Mouse (Mus musculus): ENCODE measurements around the gene Wnt10a. TPM values are rescaled to one million over a fixed set of nuclear protein-coding genes. Genes with fewer than 3 reads are reported as not detected.

Gene Wnt10a
- polyA plus RNA-seq, 1 experiment from 2014 or later = 0.18 TPM

DNA sequence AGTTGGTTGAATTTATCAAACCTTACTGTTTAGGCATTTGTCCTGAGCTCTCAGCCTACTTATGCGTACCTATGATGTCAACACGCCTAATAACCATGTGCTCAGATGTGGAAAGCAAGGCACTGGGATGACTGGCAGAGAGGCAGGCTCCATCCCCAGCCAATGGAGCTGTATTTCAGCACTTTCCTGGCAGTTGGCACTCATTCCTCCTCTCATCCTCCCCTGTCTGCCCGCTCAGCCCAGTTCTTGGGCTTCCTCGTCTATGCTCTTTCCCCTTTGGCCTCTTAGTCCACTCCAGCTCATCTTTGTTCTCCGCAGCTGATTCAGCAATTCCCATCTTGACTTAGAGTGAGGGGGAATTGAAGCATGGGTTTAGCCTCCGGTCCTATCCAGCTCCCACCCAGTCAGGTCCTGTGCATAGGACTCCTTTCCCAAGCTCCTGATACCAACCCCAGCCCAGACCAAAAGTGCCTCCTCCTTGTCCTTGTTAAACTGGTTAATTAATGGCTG, 10.4 kb downstream of the Wnt10a start:
- ATAC-seq = no peak
- no peak for TF ChIP-seq EP300 (IDR thresholded peaks at IDR 0.05; ENCODE audit: low read depth)
- no peak for TF ChIP-seq CTCF (IDR thresholded peaks at IDR 0.05; ENCODE audit: low read depth)
- Histone ChIP-seq H3K4me2 (ENCODE audit: low read depth, low read length) (no peak overlapping the region), H3K9ac (replicated peaks) (no peak overlapping the region), H3K4me3 (ENCODE audit: low read depth, low read length) (no peak overlapping the region), H3K9me3 (ENCODE audit: low read length) (no peaks in the 10 kb centered on the region), H3K4me1 (ENCODE audit: insufficient read depth) (peaks cover 13% of the 10 kb centered on the region), H3K36me3 (replicated peaks; ENCODE audit: insufficient read depth, low read length) (no peaks in the 10 kb centered on the region), H3K27ac (ENCODE audit: low read depth) (no peak overlapping the region), H3K27me3 (ENCODE audit: insufficient read depth, low read length) (peaks cover 95% of the 10 kb centered on the region)
- 28% methylated on average over 6 of the region's 6 CpGs for WGBS (ENCODE audit: insufficient replicate concordance)
- no peak for DNase-seq

DNA sequence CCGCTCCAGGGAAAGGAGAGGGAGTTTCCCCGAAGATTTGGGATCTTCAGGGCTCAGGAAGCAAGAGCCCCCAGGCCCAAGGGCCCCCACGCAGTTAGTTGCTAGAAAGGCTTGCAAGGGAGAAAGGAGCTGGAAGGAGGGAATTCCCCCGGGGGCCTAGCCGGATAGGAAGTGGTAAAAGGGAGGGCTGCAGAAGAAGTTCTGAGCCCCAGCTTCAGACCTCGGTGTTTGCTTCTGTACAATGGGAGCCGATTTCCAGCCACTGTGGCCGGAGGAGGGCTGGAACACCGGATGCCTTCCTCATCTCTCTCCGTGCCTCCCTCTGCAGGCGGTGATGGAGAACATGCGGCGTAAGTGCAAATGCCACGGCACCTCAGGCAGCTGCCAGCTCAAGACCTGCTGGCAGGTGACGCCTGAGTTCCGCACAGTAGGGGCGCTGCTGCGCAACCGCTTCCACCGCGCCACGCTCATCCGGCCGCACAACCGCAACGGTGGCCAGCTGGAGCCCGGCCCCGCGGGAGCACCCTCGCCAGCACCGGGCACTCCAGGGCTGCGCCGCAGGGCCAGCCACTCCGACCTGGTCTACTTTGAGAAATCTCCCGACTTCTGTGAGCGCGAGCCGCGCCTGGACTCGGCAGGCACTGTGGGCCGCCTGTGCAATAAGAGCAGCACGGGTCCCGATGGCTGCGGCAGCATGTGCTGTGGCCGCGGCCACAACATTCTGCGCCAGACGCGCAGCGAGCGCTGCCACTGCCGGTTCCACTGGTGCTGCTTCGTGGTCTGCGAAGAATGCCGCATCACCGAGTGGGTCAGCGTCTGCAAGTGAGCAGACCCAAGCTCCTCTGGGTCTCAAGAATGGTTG, 11.7 kb downstream of the Wnt10a start:
- Histone ChIP-seq H3K9ac (replicated peaks) (no peak overlapping the region), H3K4me2 (ENCODE audit: low read depth, low read length) (peak overlapping the region; percentile 63), H3K4me1 (ENCODE audit: insufficient read depth) (peaks cover 20% of the 10 kb centered on the region), H3K27me3 (ENCODE audit: insufficient read depth, low read length) (peaks cover 96% of the 10 kb centered on the region), H3K4me3 (ENCODE audit: low read depth, low read length) (peak overlapping the region; percentile 24), H3K9me3 (ENCODE audit: low read length) (no peaks in the 10 kb centered on the region), H3K36me3 (replicated peaks; ENCODE audit: insufficient read depth, low read length) (no peaks in the 10 kb centered on the region), H3K27ac (ENCODE audit: low read depth) (no peak overlapping the region)
- WGBS (ENCODE audit: insufficient replicate concordance) = 1% methylated on average over 57 of the region's 57 CpGs
- peak; percentile 48 for ATAC-seq
- no peak for TF ChIP-seq EP300 (IDR thresholded peaks at IDR 0.05; ENCODE audit: low read depth)
- TF ChIP-seq CTCF (IDR thresholded peaks at IDR 0.05; ENCODE audit: low read depth) = peak; percentile 66
- DNase-seq = peak; percentile 72

DNA sequence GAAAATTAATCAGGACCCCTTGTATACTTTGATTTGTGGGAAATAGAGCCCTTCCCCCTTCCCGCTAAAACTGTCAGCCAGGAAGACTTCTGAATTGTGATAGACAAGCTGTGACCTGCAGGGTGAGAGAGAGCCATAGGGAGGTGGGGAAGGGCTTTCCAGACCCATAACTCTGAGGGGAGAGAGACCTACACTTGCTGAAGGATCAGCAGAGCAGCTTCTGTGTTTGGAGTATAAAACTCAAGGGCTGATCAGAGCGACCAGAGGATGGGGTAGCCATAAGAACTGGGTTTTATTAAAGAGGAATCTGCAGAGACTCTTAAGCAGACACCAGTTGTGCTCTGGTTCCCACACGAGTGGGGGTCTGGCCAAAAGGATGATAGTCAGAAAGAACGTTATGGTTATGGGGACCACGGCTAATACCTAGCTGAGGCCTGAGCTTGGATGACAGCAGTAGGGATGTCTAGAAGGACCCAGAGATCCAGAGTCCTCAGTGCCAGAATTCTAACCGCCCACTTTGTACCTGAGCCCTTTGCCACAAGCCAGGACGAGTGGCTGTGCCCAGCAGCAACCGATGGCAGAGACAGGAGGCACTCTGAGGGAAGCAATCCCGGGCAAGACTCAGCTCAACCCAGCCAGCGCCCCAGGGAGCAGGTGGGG, 13.0 kb downstream of the Wnt10a start:
- WGBS (ENCODE audit: insufficient replicate concordance) = 3% methylated on average over 10 of the region's 10 CpGs
- H3K4me2 ChIP-seq (ENCODE audit: low read depth, low read length) = no peak overlapping the region

DNA sequence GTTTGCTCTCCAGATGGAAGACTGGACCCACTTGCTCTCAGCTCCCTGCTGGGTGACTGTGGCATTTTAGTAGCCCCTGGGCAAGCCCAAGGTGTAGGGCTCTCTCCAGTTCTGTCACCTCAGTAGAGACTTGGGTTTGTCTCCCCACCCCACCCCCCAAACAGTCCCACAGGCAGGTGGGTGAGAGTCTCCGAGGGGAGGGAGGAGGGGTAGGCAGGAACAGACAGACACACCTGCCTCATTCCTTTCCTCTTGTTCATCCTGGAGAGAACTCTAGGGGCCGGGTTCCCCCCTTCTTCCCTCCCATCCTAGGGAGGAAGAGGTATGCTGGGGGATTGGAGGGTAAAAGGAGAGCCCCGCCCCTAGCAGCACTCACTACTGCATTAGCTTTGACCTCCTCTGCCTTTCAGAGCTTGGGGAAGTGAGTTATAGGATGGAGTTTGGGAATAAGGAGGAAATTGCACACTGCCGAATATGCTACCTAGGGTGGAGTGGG, 14.1 kb downstream of the Wnt10a start:
- H3K4me3 ChIP-seq (ENCODE audit: low read depth, low read length) = no peak overlapping the region
- TF ChIP-seq EP300 (IDR thresholded peaks at IDR 0.05; ENCODE audit: low read depth) = no peak
- TF ChIP-seq CTCF (IDR thresholded peaks at IDR 0.05; ENCODE audit: low read depth) = no peak
- ATAC-seq (no peak), DNase-seq (no peak)
- H3K9ac ChIP-seq (replicated peaks) = no peak overlapping the region
- H3K9me3 ChIP-seq (ENCODE audit: low read length) = no peaks in the 10 kb centered on the region
- H3K27me3 ChIP-seq (ENCODE audit: insufficient read depth, low read length) = peaks cover 96% of the 10 kb centered on the region
- no peaks in the 10 kb centered on the region for H3K36me3 ChIP-seq (replicated peaks; ENCODE audit: insufficient read depth, low read length)
- H3K4me2 ChIP-seq (ENCODE audit: low read depth, low read length) = no peak overlapping the region
- 12% methylated on average over 4 of the region's 4 CpGs for WGBS (ENCODE audit: insufficient replicate concordance)
- no peak overlapping the region for H3K27ac ChIP-seq (ENCODE audit: low read depth)
- peaks cover 20% of the 10 kb centered on the region for H3K4me1 ChIP-seq (ENCODE audit: insufficient read depth)

More for the DNA sequence above, 13.0 kb downstream of the Wnt10a start:
- TF ChIP-seq EP300 (IDR thresholded peaks at IDR 0.05; ENCODE audit: low read depth) = no peak
- H3K9me3 ChIP-seq (ENCODE audit: low read length) = no peaks in the 10 kb centered on the region
- no peak overlapping the region for H3K9ac ChIP-seq (replicated peaks)
- peaks cover 97% of the 10 kb centered on the region for H3K27me3 ChIP-seq (ENCODE audit: insufficient read depth, low read length)
- ATAC-seq (no peak), DNase-seq (no peak)
- no peak overlapping the region for H3K27ac ChIP-seq (ENCODE audit: low read depth)
- H3K4me1 ChIP-seq (ENCODE audit: insufficient read depth) = peaks cover 20% of the 10 kb centered on the region
- H3K36me3 ChIP-seq (replicated peaks; ENCODE audit: insufficient read depth, low read length) = no peaks in the 10 kb centered on the region
- no peak overlapping the region for H3K4me3 ChIP-seq (ENCODE audit: low read depth, low read length)

DNA sequence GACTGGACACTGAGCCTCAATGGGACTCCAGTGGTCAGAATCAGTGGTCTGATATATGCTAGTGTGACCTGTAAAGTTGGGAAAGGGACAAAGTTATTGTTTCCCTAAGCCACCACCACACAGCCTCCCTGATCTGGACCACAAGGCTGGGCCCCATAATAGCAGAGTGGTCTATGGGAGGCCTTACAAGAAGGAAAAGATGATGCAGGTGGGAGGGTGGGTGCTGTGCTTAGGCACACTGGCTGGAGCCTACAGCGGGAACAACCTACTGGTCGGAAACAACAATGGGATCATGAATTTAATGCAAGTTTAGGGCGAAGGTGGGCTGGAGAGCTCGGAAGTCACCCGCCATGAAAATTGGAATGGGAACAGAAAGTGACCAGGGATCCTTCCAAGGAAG, 14.5 kb downstream of the Wnt10a start:
- Histone ChIP-seq H3K4me3 (ENCODE audit: low read depth, low read length) (no peak overlapping the region), H3K9ac (replicated peaks) (no peak overlapping the region), H3K27ac (ENCODE audit: low read depth) (no peak overlapping the region), H3K4me2 (ENCODE audit: low read depth, low read length) (no peak overlapping the region), H3K36me3 (replicated peaks; ENCODE audit: insufficient read depth, low read length) (no peaks in the 10 kb centered on the region), H3K9me3 (ENCODE audit: low read length) (no peaks in the 10 kb centered on the region), H3K4me1 (ENCODE audit: insufficient read depth) (peaks cover 20% of the 10 kb centered on the region), H3K27me3 (ENCODE audit: insufficient read depth, low read length) (peaks cover 91% of the 10 kb centered on the region)
- ATAC-seq = no peak
- TF ChIP-seq EP300 (IDR thresholded peaks at IDR 0.05; ENCODE audit: low read depth) = no peak
- no peak for TF ChIP-seq CTCF (IDR thresholded peaks at IDR 0.05; ENCODE audit: low read depth)
- 11% methylated on average over 5 of the region's 5 CpGs for WGBS (ENCODE audit: insufficient replicate concordance)
- no peak for DNase-seq

Measured in liver, postnatal 0 days (tissue).